Mouse (Mus musculus): ENCODE data around the gene Cdc37. TPM values are rescaled to one million over a fixed set of nuclear protein-coding genes. Genes with fewer than 3 reads are reported as not detected.

Gene Cdc37
- polyA plus RNA-seq, 1 experiment from 2014 or later = 215 TPM

DNA sequence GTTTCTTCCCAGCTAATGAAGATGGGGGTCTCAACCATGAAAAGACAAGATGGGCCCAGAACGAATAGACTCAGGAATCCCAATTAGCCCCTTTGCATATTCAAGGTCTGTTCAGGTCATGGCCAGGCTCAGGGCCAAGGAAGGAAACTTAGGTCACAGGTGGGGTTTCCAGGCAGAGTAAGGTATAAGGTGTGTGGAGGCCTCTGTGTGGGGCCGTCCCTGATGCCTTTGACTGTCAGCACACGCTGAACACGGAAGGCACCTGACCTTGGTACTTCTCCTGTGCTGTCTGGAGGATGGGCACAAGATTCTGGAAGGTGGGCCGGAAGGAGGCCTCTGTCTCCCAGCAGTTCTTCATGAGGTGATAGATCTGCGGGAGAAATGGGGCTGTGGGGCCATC, 45.0 kb downstream of the Cdc37 start:
- Histone ChIP-seq H3K4me3 (no peak overlapping the region), H3K9ac (no peak overlapping the region), H3K4me1 (no peaks in the 10 kb centered on the region), H3K27ac (no peak overlapping the region), H3K9me3 (no peaks in the 10 kb centered on the region), H3K36me3 (replicated peaks) (no peaks in the 10 kb centered on the region), H3K27me3 (replicated peaks) (no peaks in the 10 kb centered on the region), H3K4me2 (no peak overlapping the region)
- ATAC-seq (replicated peaks) = no peak
- 93% methylated on average over 6 of the region's 6 CpGs for WGBS

DNA sequence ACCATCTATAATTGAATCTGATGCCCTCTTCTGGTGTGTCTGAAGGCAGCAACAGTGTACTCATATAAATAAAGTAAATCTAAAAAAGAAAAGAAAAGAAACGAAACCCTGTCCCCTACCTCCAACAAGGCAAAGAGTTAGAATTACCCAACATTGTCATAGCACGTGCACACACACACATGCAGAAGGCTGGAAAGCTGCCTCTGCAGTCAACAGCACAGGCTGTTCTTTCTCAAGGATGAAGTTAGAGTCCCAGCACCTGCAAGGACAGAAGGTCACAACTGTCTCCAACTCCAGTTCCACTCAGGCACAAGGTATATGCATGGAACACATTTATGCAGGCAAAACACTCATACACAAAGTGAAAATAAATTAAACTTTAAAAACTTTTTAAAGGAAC, 47.7 kb downstream of the Cdc37 start:
- Histone ChIP-seq H3K4me2 (no peak overlapping the region), H3K4me3 (no peak overlapping the region), H3K27me3 (replicated peaks) (no peaks in the 10 kb centered on the region), H3K27ac (no peak overlapping the region), H3K9ac (no peak overlapping the region), H3K9me3 (no peaks in the 10 kb centered on the region), H3K36me3 (replicated peaks) (no peaks in the 10 kb centered on the region), H3K4me1 (no peaks in the 10 kb centered on the region)
- no peak for ATAC-seq (replicated peaks)
- WGBS = 90% methylated on average over 2 of the region's 2 CpGs

DNA sequence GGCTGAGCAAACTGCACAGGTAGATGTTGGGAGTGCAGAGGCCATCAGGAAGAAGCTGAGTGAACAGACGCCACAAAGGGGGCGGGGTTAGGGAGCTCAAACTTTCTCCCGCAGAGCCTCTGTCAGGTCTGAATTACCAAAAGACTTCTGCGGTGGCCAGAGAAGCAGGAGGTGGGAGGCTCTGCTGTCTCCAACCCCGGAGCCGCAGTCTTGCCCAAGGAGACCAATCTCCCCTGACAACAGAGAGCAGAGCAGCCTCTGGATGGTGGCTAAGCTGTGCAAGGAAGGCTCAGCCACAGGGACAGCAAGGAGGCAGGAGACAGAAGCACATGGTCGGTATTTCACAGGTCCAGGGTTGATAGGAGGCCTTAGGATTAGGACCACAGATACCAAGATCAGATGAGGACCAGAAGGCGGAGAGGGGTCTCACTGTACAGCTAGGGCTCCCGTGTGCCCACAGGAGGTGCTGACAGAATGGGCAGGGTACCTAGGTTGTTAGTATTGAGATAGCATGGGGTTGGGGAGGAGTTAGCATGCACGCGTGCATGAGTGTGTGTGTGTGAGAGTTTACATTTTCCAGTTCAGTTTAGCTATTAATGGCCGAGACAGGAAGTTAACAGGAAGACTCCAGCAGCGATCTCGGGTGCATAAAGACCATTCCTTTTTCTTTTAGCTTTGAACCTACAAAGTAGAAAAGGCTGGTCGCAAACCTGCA, 49.2 kb downstream of the Cdc37 start:
- Histone ChIP-seq H3K9ac (no peak overlapping the region), H3K27ac (no peak overlapping the region)
- WGBS = 37% methylated on average over 15 of the region's 15 CpGs

DNA sequence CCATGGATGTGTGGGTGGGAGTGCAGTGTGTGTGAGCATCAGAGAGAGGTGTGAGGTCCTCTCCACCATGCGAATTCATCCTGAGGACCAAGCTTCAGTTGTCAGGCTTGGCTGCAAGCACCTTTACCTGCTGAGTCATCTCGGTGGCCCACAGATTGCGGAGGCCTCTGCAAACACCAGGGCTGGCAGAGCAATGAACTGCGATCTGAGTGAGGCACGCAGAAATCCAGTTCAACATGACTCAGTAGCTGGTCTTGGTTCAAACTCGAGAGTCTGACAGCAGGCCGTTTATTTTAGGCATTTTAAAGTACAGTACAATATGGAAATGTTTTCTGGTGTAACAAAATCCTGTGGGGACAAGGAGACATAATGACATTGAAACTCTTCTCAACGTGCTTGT, 52.0 kb downstream of the Cdc37 start:
- WGBS = 86% methylated on average over 8 of the region's 8 CpGs
- Histone ChIP-seq H3K4me3 (no peak overlapping the region), H3K4me1 (no peaks in the 10 kb centered on the region)

More for the DNA sequence above, 49.2 kb downstream of the Cdc37 start:
- no peak overlapping the region for H3K4me2 ChIP-seq
- no peaks in the 10 kb centered on the region for H3K4me1 ChIP-seq
- no peaks in the 10 kb centered on the region for H3K9me3 ChIP-seq
- H3K27me3 ChIP-seq (replicated peaks) = no peaks in the 10 kb centered on the region
- H3K4me3 ChIP-seq = no peak overlapping the region
- no peaks in the 10 kb centered on the region for H3K36me3 ChIP-seq (replicated peaks)
- no peak for ATAC-seq (replicated peaks)

DNA sequence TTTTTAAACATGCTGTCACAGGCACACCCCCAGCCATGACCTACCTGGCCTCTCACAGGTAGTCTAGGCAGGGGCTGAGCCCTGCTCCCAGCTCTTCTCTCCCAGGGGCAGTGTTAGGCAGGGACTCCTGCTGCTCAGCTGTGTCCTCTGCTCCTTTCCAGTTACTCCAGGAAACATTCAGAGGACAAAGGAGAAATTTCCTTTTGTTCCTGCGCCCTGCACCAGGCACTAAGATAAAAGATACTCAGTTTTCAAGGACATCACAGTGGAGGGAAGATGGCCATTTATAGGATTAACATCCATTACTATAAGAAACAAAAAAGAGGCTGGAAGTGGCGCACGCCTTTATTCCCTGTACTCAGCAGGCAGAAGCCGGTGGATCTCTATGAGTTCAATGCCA, 53.8 kb downstream of the Cdc37 start:
- Histone ChIP-seq H3K9me3 (no peaks in the 10 kb centered on the region), H3K27ac (no peak overlapping the region)
- WGBS = 55% methylated on average over 4 of the region's 4 CpGs

More for the DNA sequence above, 52.0 kb downstream of the Cdc37 start:
- H3K27ac ChIP-seq = no peak overlapping the region
- no peak overlapping the region for H3K9ac ChIP-seq
- no peak for ATAC-seq (replicated peaks)
- no peaks in the 10 kb centered on the region for H3K9me3 ChIP-seq
- H3K36me3 ChIP-seq (replicated peaks) = no peaks in the 10 kb centered on the region
- H3K4me2 ChIP-seq = no peak overlapping the region
- no peaks in the 10 kb centered on the region for H3K27me3 ChIP-seq (replicated peaks)

DNA sequence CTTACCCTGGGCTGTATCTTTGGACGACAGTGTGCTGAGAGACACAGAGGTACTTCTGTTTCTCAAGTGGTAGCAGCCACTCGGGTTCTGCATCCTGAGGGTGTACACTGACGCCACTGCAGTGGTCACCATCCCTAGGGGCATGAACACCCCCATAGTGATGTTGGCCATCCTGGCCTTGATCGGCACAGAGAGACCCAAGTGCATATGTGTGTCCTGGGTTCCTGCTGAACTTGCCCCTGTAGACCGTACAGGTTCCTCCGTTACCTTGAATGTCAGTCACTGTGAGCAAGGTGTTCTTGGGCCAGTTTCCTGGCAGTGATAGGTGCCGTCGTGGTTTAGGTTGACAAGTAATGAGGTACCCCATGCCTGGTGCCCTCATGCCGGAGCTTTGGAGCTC, 56.4 kb downstream of the Cdc37 start:
- WGBS = 92% methylated on average over 9 of the region's 9 CpGs
- H3K27ac ChIP-seq = no peak overlapping the region
- H3K4me3 ChIP-seq = no peak overlapping the region
- ATAC-seq (replicated peaks) = no peak
- no peak overlapping the region for H3K9ac ChIP-seq
- H3K9me3 ChIP-seq = no peaks in the 10 kb centered on the region
- H3K27me3 ChIP-seq (replicated peaks) = no peaks in the 10 kb centered on the region
- H3K36me3 ChIP-seq (replicated peaks) = peaks cover 6% of the 10 kb centered on the region; the same call in 1 of the 2 replicates
- peaks cover 21% of the 10 kb centered on the region for H3K4me1 ChIP-seq
- H3K4me2 ChIP-seq = no peak overlapping the region

More for the DNA sequence above, 53.8 kb downstream of the Cdc37 start:
- Histone ChIP-seq H3K36me3 (replicated peaks) (no peaks in the 10 kb centered on the region), H3K9ac (no peak overlapping the region; the same call in 1 of the 2 replicates), H3K4me2 (no peak overlapping the region), H3K27me3 (replicated peaks) (no peaks in the 10 kb centered on the region), H3K4me1 (peaks cover 3% of the 10 kb centered on the region), H3K4me3 (no peak overlapping the region)
- ATAC-seq (replicated peaks) = no peak

DNA sequence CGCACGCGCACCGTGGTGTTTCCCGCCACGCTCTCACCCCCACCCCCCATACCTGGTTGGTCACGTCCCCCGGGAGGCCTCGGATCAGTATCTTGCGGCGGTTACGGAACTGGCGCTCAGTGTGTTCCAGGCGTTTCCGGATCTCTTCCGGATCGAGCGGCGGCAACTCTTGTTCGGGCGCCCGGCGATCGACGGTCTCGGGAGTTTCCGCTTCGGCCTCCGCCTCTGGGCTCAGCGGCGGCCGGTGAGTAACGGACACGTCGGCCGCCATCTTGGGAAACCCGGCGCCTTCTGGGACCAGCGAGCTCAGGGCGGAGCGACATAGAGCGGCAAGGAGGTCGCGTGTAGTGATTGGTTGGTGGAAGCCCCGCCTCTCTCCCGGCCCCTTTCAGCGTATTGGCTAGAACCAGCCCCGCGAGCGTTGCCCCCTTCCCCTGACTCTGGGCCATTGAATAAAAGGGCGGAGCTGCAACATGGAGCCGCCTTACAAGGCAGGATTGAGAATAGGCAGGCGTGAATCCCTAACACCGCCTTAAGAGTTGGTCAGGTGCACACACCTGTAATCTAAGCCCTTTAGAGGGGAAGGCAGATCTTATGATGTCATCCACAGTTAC, 58.0 kb downstream of the Cdc37 start, which contains the start of the genes Gm38431 and Raver1:
Gm38431 (minus strand) TSS at position 291 of the 614 bp plus-strand sequence.
Raver1 (minus strand) TSS at position 302 of the 614 bp plus-strand sequence.
- under 1% methylated on average over 54 of the region's 54 CpGs for WGBS
- H3K4me3 ChIP-seq = peak within 1 kb of the TSS; percentile 78
- no peaks in the 10 kb centered on the region for H3K9me3 ChIP-seq
- peak within 1 kb of the TSS; percentile 89 for H3K4me2 ChIP-seq
- H3K4me1 ChIP-seq = peaks cover 25% of the 10 kb centered on the region
- peaks cover 18% of the 10 kb centered on the region for H3K36me3 ChIP-seq (replicated peaks)
- peak; percentile 100 for ATAC-seq (replicated peaks)
- H3K9ac ChIP-seq = peak within 1 kb of the TSS; percentile 67
- H3K27me3 ChIP-seq (replicated peaks) = no peaks in the 10 kb centered on the region
- peak within 1 kb of the TSS; percentile 95 for H3K27ac ChIP-seq

DNA sequence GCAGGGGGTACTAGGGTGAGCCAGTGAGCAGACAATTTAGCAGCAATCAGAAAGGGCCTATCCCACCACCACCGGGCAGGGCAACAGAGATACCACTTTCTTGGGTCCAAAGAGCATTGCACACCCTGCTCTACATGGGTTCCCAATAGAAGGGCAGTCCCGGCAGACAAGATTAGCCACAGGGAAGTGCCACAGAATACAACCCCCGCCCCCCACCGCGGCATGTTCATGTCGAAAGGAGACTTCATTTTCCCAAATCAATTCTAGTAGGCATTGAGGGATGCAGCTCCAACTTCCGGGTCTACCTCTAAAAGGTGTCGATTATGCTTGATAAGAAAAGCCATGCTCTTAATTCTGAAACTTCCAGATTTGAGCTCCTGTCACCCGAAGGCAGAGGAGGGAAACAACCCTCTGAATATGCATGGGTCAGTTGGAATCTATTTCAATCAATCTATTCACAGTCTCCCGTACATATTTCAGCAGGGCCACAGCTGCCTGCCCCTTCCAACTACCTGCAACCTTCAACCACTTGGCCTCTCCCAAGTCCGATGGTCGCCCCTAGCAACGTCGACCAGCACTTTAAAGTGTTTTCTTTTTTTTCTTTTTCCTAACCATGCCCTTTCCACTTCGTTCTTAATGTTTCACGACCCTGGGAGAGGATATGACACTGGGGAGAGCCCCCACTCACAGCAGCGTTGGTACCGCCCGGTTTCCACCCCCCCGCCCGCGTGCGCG, 58.6 kb downstream of the Cdc37 start:
- peak overlapping the region; percentile 78 for H3K4me3 ChIP-seq
- WGBS = 3% methylated on average over 24 of the region's 24 CpGs
- ATAC-seq (replicated peaks) = peak; percentile 46
- no peaks in the 10 kb centered on the region for H3K27me3 ChIP-seq (replicated peaks)
- H3K27ac ChIP-seq = peak overlapping the region; percentile 95
- H3K4me1 ChIP-seq = peaks cover 25% of the 10 kb centered on the region
- no peaks in the 10 kb centered on the region for H3K9me3 ChIP-seq
- H3K9ac ChIP-seq = peak overlapping the region; percentile 67
- peak overlapping the region; percentile 89 for H3K4me2 ChIP-seq
- peaks cover 21% of the 10 kb centered on the region for H3K36me3 ChIP-seq (replicated peaks)

DNA sequence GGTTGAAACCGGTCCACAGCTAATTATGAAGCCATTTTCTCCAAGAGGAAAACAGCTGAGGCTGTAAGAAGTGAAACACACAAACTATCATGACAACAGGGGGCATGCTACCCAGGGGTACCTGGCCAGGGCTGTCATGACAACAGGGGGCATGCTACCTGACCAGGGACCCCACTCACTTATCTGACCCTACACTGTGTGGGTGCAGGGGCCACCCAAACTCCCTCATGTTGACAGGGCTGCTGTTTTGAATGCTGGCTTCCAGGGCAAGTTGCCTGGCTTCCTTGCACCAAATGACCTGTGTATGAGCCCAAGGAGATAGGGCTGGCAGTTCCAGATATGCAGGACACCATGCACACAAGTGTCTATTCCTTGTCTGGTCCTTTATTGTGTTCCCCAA, 59.2 kb downstream of the Cdc37 start:
- WGBS = 96% methylated on average over 1 of the region's 1 CpGs
- Histone ChIP-seq H3K4me3 (peak overlapping the region; percentile 78), H3K9me3 (no peaks in the 10 kb centered on the region), H3K27ac (no peak overlapping the region), H3K36me3 (replicated peaks) (peaks cover 27% of the 10 kb centered on the region), H3K4me2 (peak overlapping the region; percentile 89), H3K27me3 (replicated peaks) (no peaks in the 10 kb centered on the region), H3K9ac (peak overlapping the region; percentile 67), H3K4me1 (peaks cover 25% of the 10 kb centered on the region)
- ATAC-seq (replicated peaks) = no peak

DNA sequence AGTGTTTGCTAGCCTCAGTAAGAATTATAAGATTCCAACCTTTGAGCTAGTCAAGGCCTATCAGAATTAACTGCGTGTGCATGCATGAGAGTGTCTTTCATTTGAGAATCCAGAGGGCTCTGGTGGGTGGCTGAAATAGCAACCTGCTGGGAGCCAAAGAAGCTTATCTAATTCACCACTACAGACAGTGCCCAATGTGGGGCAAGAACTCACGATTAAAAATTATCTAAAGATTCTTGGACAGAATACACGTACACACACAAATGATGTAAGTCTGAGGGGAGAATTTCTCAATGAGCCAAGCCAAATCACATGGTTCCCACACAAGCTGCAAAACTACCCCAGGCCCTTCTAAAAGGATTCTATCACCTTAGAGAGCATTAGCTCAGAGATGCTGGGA, 66.5 kb downstream of the Cdc37 start:
- H3K4me3 ChIP-seq = no peak overlapping the region
- H3K36me3 ChIP-seq (replicated peaks) = peaks cover 66% of the 10 kb centered on the region
- H3K27ac ChIP-seq = no peak overlapping the region
- no peaks in the 10 kb centered on the region for H3K9me3 ChIP-seq
- H3K4me2 ChIP-seq = no peak overlapping the region
- no peak overlapping the region for H3K9ac ChIP-seq
- no peak for ATAC-seq (replicated peaks)
- WGBS = 70% methylated on average over 3 of the region's 3 CpGs
- H3K27me3 ChIP-seq (replicated peaks) = no peaks in the 10 kb centered on the region
- 0 out of 2 replicates have a peak, but pooled peaks cover 4% of the 10 kb centered on the region for H3K4me1 ChIP-seq
